Mouse (Mus musculus) cerebellum, adult (tissue): Measurements from ENCODE around the gene Ostf1.

Experiments used
- ATAC-seq: cut with Nextera tagmentation; 2 replicates; pipeline ENCODE4 v1.9.2; 2017; ENCODE audit warnings: mild to moderate bottlenecking, moderate library complexity, mixed read lengths; ENCODE audit not compliant: insufficient number of reproducible peaks, low FRiP score, low TSS enrichment

Ostf1 gene

DNA sequence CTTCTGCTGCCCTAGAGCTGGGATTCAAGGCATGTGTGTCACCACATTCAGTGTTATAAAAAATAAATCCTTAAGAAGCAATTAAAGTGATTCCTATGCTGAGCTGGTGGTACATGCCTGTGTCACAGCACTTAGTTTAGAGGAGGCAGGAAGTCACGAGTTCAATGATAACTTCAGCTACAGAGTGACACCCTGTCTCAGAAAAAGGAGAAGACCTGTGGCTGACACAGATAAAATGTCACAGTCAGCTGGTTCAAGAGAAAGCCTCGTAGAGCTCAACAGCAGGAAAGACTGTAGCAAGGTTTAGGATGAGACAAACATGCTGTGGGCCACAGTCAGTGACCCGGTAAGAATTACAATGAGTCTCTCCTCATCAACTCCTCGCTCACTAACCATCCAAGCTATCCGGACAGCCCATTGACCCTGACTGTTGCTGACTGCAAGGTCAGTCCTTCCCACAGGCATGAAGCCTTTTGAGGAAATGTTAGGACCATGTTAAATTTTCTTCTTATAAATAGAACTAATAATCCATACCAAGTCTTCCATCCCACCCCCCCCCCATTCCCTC, 15.3 kb upstream of the Ostf1 start:
- no peak for ATAC-seq

DNA sequence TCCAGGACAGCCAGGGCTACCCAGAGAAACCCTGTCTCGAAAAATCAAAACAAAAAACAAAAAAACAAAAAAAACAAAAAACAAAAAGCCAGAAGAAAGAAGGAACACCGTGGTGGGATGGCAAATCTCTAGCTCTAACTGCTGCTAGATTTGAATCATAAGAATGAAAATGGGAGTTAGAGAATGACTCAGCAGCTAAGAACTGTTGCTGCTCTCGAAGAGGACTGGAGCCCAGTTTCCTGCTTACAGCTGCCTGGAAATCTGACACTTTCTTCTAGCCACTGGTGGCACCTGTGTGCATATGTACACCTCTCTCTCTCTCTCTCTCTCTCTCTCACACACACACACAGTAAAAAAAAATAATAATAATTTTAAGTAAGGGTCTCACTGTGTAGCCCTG, 14.8 kb upstream of the Ostf1 start:
- ATAC-seq, result no peak

DNA sequence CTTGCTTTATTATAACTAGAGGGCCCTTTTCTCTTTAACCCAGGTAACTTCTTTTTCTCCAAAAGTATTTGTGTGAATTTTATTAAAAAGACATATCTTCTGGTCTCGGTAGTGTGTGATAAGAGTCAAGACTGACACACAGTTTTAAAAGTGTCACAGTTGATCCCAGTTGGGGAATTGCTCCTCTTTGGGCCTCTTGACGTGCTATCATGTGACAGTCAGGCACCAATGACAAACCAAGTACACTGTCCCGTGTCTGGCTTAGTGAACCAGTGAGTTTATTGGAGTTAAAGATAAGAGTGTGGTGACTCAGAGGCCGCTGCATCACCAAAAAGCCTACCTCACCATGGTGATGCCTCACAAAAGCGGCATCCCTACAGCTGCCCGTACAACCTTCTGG, 12.5 kb upstream of the Ostf1 start:
- no peak for ATAC-seq

DNA sequence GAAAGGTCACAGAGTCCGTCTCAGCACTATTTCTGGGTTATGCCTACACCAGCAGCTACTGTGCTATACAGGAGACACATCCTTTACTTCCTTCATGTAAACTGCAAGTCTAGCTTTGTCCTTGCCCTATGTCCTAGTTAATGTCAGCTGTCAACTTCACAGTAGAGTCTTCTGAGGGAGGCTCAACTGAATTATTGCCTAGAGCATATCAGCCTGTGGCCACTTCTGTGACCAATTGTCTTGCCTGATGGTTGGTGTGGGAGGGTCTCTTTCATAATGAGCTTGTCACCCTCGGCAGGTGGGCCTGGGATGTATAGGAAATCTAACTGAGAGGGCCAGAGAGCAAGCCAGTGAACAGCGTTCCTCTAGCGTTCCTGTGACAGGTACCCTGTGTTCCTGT, 11.8 kb upstream of the Ostf1 start:
- ATAC-seq, result no peak

DNA sequence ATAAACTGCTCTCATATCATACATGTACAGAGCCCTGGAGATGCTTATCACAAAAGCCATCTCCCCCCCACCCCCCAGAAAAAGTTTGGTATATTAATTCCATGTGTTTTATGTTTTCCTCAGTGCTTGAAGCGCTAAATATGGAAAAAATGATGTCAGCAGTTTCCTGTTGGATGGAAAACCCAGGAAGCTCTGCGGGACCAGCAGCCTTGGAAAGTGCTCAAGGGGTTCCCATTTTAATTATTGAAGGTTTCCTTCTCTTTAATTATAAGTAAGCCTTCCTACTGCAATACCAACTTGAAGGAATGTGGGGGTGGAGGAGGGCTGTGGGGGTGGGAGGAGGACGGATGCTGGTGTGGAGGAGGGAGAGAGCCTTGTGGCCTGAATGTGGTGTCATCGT, 9.4 kb upstream of the Ostf1 start:
- no peak for ATAC-seq

DNA sequence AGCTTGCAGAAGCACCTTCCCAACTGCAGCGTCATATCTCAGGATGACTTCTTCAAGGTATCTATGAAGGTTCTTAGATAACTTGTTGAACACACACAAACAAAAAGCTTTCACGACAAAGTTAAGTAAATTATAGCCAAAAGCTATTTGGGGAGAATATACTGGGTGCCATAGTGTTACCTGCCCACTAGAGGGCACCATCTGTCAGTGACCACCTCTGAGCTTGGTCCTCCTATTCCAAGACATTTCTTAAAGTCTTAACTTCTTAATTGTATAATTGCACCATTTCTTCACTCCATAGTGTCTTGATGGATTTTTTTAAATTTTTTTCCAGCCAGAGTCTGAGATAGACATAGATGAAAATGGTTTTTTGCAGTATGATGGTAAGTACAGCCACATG, 7.9 kb upstream of the Ostf1 start:
- ATAC-seq, result 0 out of 2 replicates have a peak, but pooled peaks have one; percentile 50

DNA sequence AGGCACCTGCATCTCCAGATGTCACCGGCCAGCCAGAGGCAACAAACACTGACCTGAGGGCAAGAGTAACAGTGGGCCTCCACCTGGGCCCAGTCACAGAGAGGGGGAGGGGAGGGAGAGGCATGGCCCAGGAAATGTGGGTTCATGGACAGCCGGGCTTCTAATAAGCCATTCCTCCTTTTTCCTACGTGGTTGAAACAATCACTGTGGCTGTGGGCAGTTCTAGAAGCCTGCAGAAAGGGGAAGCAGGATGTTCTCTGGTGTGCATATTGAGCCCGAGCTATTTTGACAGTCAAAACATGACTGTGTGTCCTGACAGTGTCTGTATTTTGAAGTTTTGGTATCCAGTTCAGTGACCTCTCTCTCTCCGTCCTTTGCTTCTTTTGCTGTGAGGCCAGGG, 7.3 kb upstream of the Ostf1 start:
- ATAC-seq, result no peak

DNA sequence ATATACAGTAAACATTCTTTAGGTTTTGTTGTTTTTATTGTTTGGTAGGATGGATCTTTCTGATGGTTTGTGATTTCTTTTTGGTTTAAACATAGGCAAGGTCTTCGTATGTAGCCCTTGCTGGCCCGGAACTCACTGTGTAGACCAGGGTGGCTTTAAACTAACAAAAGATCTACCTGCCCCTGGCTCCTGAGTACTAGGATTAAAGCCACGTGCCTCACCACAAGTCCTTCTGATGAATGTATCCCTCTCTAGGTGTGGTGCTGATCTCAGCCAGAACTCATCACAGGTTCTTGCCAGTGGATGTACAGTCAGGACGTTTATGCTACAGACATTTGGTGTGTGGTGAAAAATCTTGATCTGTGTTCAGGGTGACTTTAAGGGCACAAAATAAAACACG, 6.3 kb upstream of the Ostf1 start:
- ATAC-seq, result no peak

DNA sequence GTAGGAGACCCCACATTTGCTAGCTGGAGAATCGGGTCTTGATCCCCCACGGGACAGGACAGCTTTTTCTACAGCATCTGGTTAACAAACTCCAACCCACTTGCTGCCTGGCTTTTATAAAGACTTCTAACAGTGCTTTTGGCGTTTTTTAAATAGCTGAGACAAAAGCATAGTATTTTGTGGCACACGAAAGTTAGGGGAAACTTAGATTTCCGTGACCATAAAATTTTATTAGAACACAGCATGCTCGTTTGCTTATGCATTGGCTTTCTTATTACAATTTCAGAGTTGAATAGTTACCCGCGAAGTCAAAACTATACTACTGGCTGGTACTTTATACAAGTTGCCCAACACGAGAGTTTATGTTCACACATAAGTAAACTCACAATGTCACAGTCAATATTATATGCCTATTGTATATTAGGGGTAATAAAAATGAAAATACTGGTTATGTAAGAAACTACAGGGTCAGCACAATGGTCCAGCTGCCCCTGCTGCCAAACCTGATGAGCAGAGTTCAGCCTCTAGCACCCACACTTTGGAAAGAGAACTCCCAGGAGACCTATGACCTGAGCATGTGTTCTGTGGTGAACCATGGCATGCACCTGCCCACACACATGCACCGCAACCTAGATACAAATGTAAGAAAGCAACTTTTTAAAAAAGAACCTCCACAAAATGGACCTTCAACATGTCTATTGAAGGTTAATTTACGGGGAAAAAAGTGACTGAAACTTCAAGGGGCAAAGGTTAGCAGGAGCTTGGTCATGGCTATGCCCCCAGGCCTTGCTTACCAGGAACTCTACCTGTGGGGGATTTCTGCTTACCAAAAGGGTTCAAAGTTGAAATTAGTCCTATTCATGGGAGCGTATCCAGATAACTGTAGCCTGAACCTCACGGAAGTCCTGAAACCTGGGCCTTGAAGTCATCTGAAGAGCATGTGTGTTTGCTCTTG, 885 bp upstream of the Ostf1 start:
- no peak for ATAC-seq

DNA sequence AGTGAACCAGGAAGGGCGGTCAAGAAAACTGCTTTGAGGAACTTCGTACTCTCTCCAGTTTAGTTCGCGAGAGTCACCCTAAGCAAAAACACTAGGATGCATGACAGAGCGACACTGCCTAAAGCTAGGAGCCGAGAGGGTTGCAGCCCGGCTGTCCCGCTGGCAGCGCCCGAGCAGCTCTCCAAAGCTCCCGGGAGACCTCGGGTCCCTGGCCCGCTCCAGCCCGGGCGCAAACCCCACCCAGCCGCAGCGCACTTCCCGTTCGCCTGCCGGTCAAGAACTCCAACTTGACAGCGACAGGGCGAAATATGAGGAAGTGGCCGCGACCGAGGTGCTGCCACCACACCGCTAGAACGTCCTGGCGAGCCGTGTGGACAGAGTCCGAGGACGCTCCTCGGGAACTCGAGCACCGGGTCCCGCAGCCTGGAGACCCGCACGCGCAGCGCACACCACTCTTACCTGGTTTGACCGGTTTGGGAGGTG, 421 bp downstream of the Ostf1 start:
- ATAC-seq, result peak; percentile 69

DNA sequence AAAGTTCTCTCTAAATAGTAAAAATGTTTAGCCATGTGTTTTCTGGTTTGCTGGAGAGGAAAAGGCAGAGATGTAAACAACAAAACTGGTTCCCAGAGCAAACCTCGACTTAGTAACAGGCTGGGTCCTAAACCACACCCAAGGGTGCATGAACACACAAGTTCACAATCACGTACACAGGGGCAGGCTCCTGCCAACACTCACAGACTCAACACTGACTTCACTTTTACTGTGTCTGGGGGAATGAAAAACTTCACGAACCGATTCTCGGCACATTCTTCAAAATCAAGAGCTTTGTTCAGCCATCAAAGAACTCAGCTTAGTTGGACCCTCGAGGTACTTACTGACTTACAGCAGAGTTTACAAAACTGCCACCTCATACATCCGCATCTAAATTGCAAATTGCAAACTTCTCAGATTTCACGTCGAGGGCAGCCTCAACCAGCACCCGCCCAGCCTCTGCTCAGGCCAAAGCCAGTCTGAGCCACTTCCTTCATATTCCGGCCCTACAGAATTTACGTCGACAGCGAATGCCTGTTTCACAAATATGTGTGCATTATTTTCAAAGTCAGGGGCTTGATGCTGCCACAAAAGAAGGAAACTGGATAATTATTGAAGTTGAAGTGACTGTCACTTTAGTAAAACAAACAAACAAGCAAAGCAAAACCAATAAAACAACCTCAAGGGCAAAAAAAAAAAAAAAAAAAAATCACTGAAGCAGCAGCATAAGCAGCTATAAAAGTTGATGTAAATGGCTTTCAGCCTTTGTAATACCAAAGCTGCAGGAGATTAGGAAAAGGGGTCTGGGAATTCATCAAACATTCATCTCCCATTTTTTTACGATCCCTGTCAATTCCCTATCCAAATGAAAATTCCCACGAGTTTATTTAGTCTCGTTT, 1.2 kb downstream of the Ostf1 start:
- no peak for ATAC-seq

DNA sequence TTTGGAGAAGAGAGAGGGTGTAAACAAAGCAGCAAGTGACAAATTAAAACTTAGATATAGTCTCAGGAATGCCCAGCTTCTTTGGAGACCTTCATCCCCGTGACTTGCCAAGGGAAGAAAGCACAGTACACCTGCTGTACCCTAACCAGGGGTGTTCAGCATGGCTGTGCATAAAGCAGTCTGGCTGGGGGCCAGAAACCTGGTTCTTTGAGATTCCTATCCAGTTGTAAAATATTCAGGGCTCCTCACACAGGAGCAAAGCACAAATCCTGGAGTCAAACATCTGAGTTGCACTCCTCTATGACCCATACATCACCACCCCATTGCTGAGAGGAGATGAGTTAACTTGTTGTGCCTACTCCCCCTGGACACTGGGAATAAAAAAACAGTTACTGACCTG, 2.0 kb downstream of the Ostf1 start:
- ATAC-seq, result no peak

DNA sequence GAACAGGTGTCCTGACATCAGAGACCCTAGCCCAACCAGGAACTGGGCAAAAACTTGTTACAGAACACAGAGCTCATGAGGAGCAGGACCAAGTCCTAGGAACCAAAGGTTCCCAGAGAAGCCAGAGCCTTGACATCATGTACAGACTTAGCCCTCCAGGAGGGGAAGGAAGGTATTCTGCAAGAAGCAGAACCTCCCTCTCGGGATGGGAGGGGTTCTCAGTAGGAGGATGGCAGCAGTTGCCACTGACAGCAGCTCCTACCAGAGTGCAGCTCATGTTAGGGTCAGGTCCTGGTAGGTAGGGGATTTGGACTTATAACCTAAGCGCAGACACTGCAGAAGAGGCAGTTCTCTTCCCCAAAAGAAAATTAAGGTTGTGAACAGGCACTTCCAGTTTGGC, 7.7 kb downstream of the Ostf1 start:
- ATAC-seq, result no peak

DNA sequence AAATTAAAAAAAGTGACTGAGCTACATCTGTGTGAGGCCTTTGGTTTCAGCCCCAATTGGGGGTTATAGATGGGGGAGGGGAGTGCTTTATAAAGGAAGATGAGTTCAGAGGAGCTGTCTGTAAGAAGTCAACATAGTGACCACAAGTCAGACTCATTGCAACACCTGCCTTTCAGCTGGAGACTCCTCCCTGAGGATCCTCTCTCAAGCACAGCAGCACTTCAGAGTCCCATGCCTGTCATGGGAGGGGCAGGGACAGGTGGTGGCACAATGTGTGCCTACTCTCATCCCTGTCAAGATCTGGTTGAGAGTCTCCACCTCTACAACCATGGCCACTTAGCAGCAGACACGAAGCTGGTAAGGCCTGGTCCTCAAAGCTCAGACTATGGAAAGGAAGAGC, 11.9 kb downstream of the Ostf1 start:
- ATAC-seq, result no peak

DNA sequence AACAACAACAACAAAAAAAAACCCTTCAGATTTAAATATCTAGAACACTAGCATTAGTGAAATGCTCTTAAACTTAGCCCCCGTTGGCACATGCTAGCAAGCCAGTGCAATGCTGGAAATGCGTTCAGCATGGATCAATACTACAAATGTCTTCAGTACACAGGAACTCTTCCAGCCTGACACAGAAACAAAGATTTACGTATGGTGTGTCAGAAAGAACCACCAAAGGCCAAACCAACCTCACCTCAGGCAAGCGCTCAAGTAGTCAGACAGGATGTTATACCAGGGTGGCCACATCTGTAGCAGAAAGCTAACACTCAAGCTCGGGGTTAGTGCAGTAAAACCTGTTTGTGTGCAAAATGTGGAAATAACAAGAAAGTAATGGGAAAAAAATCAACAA, 12.6 kb downstream of the Ostf1 start:
- no peak for ATAC-seq

DNA sequence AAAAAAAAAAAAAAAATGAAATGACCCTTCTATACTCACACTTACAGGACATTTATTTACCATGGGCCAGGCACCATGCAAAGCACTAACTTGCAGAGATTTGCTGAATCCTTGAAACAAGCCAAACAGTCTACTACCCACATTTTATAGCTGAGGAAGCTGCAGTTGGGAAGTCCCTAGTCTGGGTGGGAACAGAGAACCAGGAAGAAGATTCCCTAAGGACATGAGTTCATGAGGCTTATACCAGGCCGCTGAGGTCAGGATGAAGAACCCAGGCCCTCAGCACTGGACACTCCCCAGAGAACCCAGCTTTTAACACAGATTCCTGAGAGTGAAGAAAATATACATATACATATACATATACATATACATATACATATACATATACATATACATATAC, 14.1 kb downstream of the Ostf1 start:
- ATAC-seq, result no peak

DNA sequence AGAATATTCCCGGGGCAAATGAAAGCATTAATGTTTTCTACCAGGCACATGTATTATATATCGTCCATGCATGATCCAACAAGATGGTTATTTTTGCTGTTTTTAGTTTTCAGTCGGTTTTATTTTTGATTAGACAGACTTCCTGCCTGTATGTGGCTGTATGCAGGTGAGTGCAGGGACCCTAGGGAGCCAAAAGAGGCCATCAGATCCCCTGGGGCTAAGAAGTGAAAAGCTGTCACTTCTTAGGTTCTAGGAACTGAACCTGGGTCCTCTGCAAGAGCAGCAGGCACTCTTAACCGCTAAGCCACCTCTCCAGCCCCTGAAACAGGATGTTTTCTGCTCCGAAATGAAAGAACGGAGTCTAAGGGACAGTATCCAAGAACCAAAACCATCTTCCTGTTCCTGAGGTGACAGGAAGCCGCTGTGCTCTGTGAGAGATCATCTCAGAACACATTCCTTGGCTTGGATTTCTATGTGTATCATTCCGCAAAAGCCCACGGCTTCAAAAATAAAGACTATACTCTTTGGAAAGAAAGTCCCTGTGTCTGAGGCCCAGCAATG, 15.9 kb downstream of the Ostf1 start:
- no peak for ATAC-seq

DNA sequence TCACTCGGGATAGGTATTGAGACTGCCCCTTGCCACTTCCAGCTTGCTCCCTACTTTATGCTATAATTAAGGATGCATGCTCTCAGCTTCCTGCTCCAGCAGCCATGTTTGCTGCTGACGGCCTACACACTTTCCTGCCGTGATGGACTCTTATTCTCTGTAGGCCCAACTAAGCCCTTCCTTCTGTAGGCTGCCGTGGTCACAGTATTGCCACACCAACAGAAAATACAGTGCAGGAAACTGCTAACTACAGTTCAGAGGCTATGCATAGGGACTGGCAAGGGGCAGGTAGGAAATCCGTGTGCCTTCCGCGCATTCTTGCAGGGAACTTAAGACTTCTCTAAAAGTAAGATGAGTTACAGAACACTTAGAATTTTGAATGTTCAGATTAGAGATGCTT, 17.3 kb downstream of the Ostf1 start:
- ATAC-seq, result no peak

DNA sequence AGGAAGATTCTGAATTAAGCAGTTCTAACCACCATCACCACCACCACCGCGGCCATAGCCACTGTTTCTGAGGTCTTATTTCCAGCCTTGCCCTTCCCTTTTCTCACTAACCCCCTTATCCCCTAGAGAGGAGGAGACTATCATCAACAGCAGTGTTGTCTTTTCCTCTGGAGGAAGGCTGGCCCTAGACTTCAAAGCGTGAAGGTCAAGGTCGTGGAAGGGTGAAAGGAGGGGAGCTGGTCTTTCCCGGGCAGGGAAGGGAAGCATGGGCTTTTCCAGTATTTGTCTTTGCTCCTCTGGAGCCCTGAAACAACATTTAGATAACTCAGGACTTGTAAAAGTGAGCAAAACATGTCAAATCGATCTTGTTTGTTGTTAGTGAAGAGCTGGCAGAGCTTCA, 22.6 kb downstream of the Ostf1 start:
- no peak for ATAC-seq

DNA sequence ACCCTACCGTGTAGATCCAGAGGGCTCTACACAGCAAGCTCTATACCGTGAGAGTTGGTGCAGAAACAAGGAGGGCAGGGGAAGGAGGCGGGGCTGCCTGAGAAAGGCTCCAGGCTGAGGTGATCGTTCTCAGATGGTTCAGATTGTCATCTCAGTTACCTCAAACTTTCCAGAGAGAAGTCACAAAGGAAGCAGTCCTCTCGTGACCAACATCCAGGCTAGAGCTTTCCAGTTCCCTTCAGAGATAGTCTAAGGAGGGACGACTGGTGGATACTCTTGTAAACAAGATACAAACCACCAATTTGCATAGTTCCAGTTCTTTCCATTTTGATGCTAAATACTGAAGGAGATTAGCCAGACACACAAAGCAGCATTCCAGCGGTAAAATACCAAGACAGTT, 23.7 kb downstream of the Ostf1 start:
- no peak for ATAC-seq

DNA sequence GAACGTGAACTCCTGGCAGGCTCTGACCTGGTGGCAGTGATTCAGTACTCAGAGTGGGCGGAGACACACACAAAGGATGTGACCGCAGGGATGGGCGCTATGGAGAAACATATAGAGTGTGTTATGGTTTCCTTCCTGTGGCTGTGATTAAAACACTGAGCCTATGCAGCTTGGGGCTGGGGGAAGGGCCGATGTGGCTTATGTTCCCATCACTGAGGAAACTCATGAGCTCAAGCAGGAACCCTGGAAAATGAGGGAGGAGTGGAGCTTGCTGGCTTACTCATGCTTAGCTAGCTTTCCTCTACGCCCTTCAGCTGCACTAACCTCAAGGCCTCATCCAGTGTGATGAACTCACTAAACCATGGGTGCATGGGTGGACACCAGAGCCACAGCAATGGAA, 28.6 kb downstream of the Ostf1 start:
- no peak for ATAC-seq
